In genomic region chr12:27338116-27338515, GRCm38 (mm10) we compare ENCODE assay signal across 8 mouse cellular contexts. TPM values are rescaled to one million over a fixed set of nuclear protein-coding genes. Genes with fewer than 3 reads are reported as not detected.
DNase-seq lines count a peak whose midpoint lies in the region; ATAC-seq and TF ChIP-seq lines count a peak whose summit lies in the region.

No protein-coding gene starts in this region.

- 4% methylated on average over 12 of the region's 12 CpGs for WGBS in neural tube, embryonic 15.5 days

- no peaks in the 10 kb centered on the region for H3K9me3 ChIP-seq in neural tube, embryonic 15.5 days (replicated peaks)

- no peaks in the 10 kb centered on the region for H3K27me3 ChIP-seq in neural tube, embryonic 15.5 days (replicated peaks)

- peak overlapping the region; percentile 67 for H3K4me2 ChIP-seq in neural tube, embryonic 15.5 days

- TF ChIP-seq CTCF in embryonic fibroblast, embryonic 13.5 days (IDR thresholded peaks at IDR 0.05; ENCODE audit: borderline replicate concordance, insufficient read depth, low read length): no peak
- no peak for TF ChIP-seq CTCF in left cerebral cortex, adult 2 months (IDR thresholded peaks at IDR 0.05)

- no peak for TF ChIP-seq POLR2A in embryonic fibroblast, embryonic 13.5 days (IDR thresholded peaks at IDR 0.05; ENCODE audit: low read depth, low read length)

- H3K4me1 ChIP-seq in embryonic fibroblast, embryonic 13.5 days (ENCODE audit: control insufficient read depth, insufficient read depth, low read length): no peaks in the 10 kb centered on the region
- peaks cover 21% of the 10 kb centered on the region for H3K4me1 ChIP-seq in neural tube, embryonic 15.5 days

- peak overlapping the region; percentile 83 for H3K4me3 ChIP-seq in embryonic fibroblast, embryonic 13.5 days (ENCODE audit: insufficient read depth, low read length)
- H3K4me3 ChIP-seq in left cerebral cortex, adult 2 months: peak overlapping the region; percentile 51
- peak overlapping the region; percentile 82 for H3K4me3 ChIP-seq in neural tube, embryonic 15.5 days (replicated peaks)

- H3K9ac ChIP-seq in neural tube, embryonic 15.5 days (replicated peaks): peak overlapping the region; percentile 84

- 0 out of 2 replicates have a peak, but pooled peaks cover 3% of the 10 kb centered on the region for H3K36me3 ChIP-seq in neural tube, embryonic 15.5 days

- intact Hi-C loops in left cerebral cortex, adult 2 months (cut with DNase I): loop anchor here (2.0 to 10.0 kb wide), 3 partner anchors 276 to 863 kb away; no protein-coding TSS in a partner anchor

- no peak overlapping the region for H3K27ac ChIP-seq in embryonic fibroblast, embryonic 13.5 days (ENCODE audit: insufficient read depth, low read length)
- H3K27ac ChIP-seq in left cerebral cortex, adult 2 months: no peak overlapping the region; the same call in 1 of the 2 replicates
- H3K27ac ChIP-seq in neural tube, embryonic 15.5 days (replicated peaks): peak overlapping the region; percentile 93

- peak; percentile 23 to 29 for DNase-seq in left cerebral cortex, adult 18-20 months (ENCODE audit: low spot score in 2 of 2)
- DNase-seq in left cerebral cortex, adult 8-10 months (ENCODE audit: low spot score in 2 of 2): no peak
- DNase-seq in left cerebral cortex, adult 2 months (ENCODE audit: extremely low spot score in 1 of 2, low spot score in 2 of 2): peak in 1 of 2 experiments; percentile 28
- DNase-seq in retina, embryonic 14.5 days (ENCODE audit: low spot score): no peak
- no peak for DNase-seq in adrenal gland, adult 8-10 months
- no peak for DNase-seq in thymus, adult 18-20 months

- ATAC-seq in neural tube, embryonic 15.5 days (ENCODE audit: low FRiP score): no peak

RNA-seq across cellular contexts. Expression of gene Sox11, which starts 4.3 kb away (rescaled TPM):
- total RNA-seq in left cerebral cortex, adult 18-20 months (2021): 10 to 100 TPM; 12.0 to 14.4 TPM
- 10 to 100 TPM in 3 of 4 experiments, 1 to 10 TPM in 1; 9.5 to 11.8 (median 11.4) TPM for total RNA-seq in left cerebral cortex, adult 8-10 months (2022)
- 12.6 and 18.9 TPM in 2 replicates for polyA plus RNA-seq in embryonic fibroblast, embryonic 13.5 days (2011; ENCODE audit: insufficient read length, low read depth, missing spikeins)
- total RNA-seq in left cerebral cortex, adult 2 months (2021): 10 to 100 TPM; 14.4 to 19.6 TPM
- polyA plus RNA-seq in neural tube, embryonic 15.5 days (2015; fragmentation: Nextera tagmentation; extraction: Ambion mirVana): 156 and 197 TPM in 2 replicates
- total RNA-seq in adrenal gland, adult 8-10 months (2022): under 1 TPM; 0.03 to 0.11 (median 0.08) TPM

Comparison
In these comparisons a context has a peak if more than half of its experiments do, and no peak if none do; other contexts are left out.
1. DNase-seq: peak in left cerebral cortex, adult 18-20 months (2 of 2); none in left cerebral cortex, adult 8-10 months (0 of 2), retina, embryonic 14.5 days (single experiment), adrenal gland, adult 8-10 months (single experiment) and thymus, adult 18-20 months (0 of 2).
2. RNA of gene Sox11, which starts 4.3 kb away (total RNA-seq): 14.4 to 19.6 TPM in left cerebral cortex, adult 2 months, 12.0 to 14.4 TPM in left cerebral cortex, adult 18-20 months and 9.5 to 11.8 TPM in left cerebral cortex, adult 8-10 months; 0.03 to 0.11 TPM in adrenal gland, adult 8-10 months; every median in the first group is over 4 times any median in the second.
3. Peak in every context shown above with its lines, with median percentiles within 50 percentile points of each other: H3K4me3 ChIP-seq.